Mouse (Mus musculus) CH12.LX (cell line): ENCODE results near the gene Hamp. TPM values are rescaled to one million over a fixed set of nuclear protein-coding genes. Genes with fewer than 3 reads are reported as not detected.

Source experiments
- DNase-seq: peaks from one replicate; pipeline ENCODE4 v3.0.0-alpha.2; 2013; ENCODE audit errors: extremely low read depth
- H3K27ac ChIP-seq: 2 replicates; pipeline ENCODE4 v1.5.1; 2012; ENCODE audit warnings: low read depth, mild to moderate bottlenecking, control low read depth, moderate library complexity; ENCODE audit not compliant: insufficient read depth
- H3K27me3 ChIP-seq: replicated peaks from 2 replicates; pipeline ENCODE3; 2012; ENCODE audit warnings: inconsistent platforms
- H3K36me3 ChIP-seq, 2 experiments: replicated peaks in 1 of 2; 2 replicates each; pipeline versions ENCODE3 to v1.6.1; 2012; ENCODE audit warnings: inconsistent platforms in 1 of 2, low read length in 1 of 2, mild to moderate bottlenecking in 1 of 2, mixed read lengths in 1 of 2, moderate library complexity in 1 of 2; ENCODE audit not compliant: control insufficient read depth in 1 of 2, insufficient read depth in 1 of 2
- H3K4me1 ChIP-seq, 2 experiments: 2 replicates each; pipeline ENCODE4 v1.6.1; 2012; ENCODE audit warnings: inconsistent platforms in 1 of 2, moderate library complexity in 1 of 2; ENCODE audit not compliant: insufficient read depth in 2 of 2, control insufficient read depth in 1 of 2
- H3K4me2 ChIP-seq: 2 replicates; pipeline ENCODE4 v1.6.1; 2012; ENCODE audit warnings: low read depth, mild to moderate bottlenecking, control low read depth; ENCODE audit not compliant: poor library complexity, insufficient read depth, severe bottlenecking
- H3K4me3 ChIP-seq, 3 experiments: fragments of 150-350 bp in 1 of 3; sonication (generic) in 1 of 3; replicated peaks in 1 of 3; 2 replicates each; pipeline versions ENCODE3 to v1.5.1; 2011 to 2012; ENCODE audit warnings: low read depth in 2 of 3, low read length in 2 of 3, mild to moderate bottlenecking in 2 of 3, moderate library complexity in 2 of 3, control low read depth in 1 of 3, improper control_type of control experiment in 1 of 3, inconsistent platforms in 1 of 3, mixed read lengths in 1 of 3; ENCODE audit not compliant: poor library complexity in 1 of 3
- H3K79me2 ChIP-seq: replicated peaks from 2 replicates; pipeline ENCODE4 v1.6.1; 2012; ENCODE audit warnings: mild to moderate bottlenecking, moderate library complexity; ENCODE audit not compliant: control insufficient read depth, poor library complexity, insufficient read depth, severe bottlenecking; ENCODE audit errors: extremely low read depth
- H3K9ac ChIP-seq: 2 replicates; pipeline ENCODE4 v1.6.1; 2012; ENCODE audit warnings: low read depth, mild to moderate bottlenecking, control low read depth, moderate library complexity; ENCODE audit not compliant: insufficient read depth
- H3K9me3 ChIP-seq: replicated peaks from 2 replicates; pipeline ENCODE3; 2012; ENCODE audit warnings: low read length, inconsistent platforms, mixed read lengths
- BHLHE40 ChIP-seq: IDR thresholded peaks from 2 replicates; pipeline ENCODE4 v1.6.1; 2011; ENCODE audit warnings: mild to moderate bottlenecking, low read depth, low read length, improper control_type of control experiment
- EP300 ChIP-seq: IDR thresholded peaks from 2 replicates; pipeline ENCODE4 v1.6.1; 2011; ENCODE audit warnings: low read length, improper control_type of control experiment
- GABPA ChIP-seq: IDR thresholded peaks from 2 replicates; pipeline ENCODE4 v1.6.1; 2012; ENCODE audit warnings: low read depth, low read length, improper control_type of control experiment, inconsistent platforms; ENCODE audit not compliant: insufficient replicate concordance
- HCFC1 ChIP-seq: IDR thresholded peaks from 2 replicates; pipeline ENCODE4 v1.6.1; 2012; ENCODE audit warnings: low read depth, mild to moderate bottlenecking, inconsistent platforms, low read length, improper control_type of control experiment
- IRF4 ChIP-seq: IDR thresholded peaks from 2 replicates; pipeline ENCODE4 v1.6.1; 2014; ENCODE audit warnings: low read depth, mild to moderate bottlenecking, inconsistent platforms, low read length, improper control_type of control experiment
- MAX ChIP-seq: IDR thresholded peaks from 2 replicates; pipeline ENCODE4 v1.6.1; 2011; ENCODE audit warnings: low read length, improper control_type of control experiment
- MXI1 ChIP-seq: IDR thresholded peaks from 2 replicates; pipeline ENCODE4 v1.6.1; 2011; ENCODE audit warnings: mild to moderate bottlenecking, low read depth, low read length, improper control_type of control experiment
- MYC ChIP-seq: IDR thresholded peaks from 2 replicates; pipeline ENCODE4 v1.6.1; 2011; ENCODE audit warnings: low read depth, mild to moderate bottlenecking, improper control_type of control experiment, low read length
- NELFE ChIP-seq: IDR thresholded peaks from 2 replicates; pipeline ENCODE4 v1.6.1; 2011; ENCODE audit warnings: low read depth, low read length, improper control_type of control experiment
- NRF1 ChIP-seq: IDR thresholded peaks from 2 replicates; pipeline ENCODE4 v1.6.1; 2014; ENCODE audit warnings: low read depth, mild to moderate bottlenecking, inconsistent platforms, low read length, improper control_type of control experiment, moderate library complexity
- PAX5 ChIP-seq: IDR thresholded peaks from 2 replicates; pipeline ENCODE4 v1.6.1; 2012; ENCODE audit warnings: low read length, inconsistent platforms, mixed read lengths
- POLR2AphosphoS2 ChIP-seq: IDR thresholded peaks from 2 replicates; pipeline ENCODE4 v1.6.1; 2011; ENCODE audit warnings: low read depth, low read length, improper control_type of control experiment
- RCOR1 ChIP-seq: conservative IDR thresholded peaks from 2 replicates; pipeline ENCODE4 v1.6.1; 2012; ENCODE audit warnings: low read depth, mild to moderate bottlenecking, inconsistent platforms, low read length, improper control_type of control experiment
- SMC3 ChIP-seq: IDR thresholded peaks from 2 replicates; pipeline ENCODE4 v1.6.1; 2011; ENCODE audit warnings: low read depth, low read length, improper control_type of control experiment
- UBTF ChIP-seq: IDR thresholded peaks from 2 replicates; pipeline ENCODE4 v1.6.1; 2012; ENCODE audit warnings: low read depth, mild to moderate bottlenecking, inconsistent platforms, low read length, improper control_type of control experiment, moderate library complexity
- ZC3H11A ChIP-seq: IDR thresholded peaks from 2 replicates; pipeline ENCODE4 v1.6.1; 2012; ENCODE audit warnings: low read depth, mild to moderate bottlenecking, inconsistent platforms, low read length, improper control_type of control experiment
- dilution Hi-C: fragments of 300-500 bp; cut with MboI; formaldehyde crosslinking; loops from 2 replicates; pipeline ENCODE4 v1.14.3; 2020; ENCODE audit warnings: low sequenced_read_pairs; ENCODE audit not compliant: extremely low pct_unique_long_range_greater_than_20kb, extremely low pct_ligation_motif_present
- in situ Hi-C: fragments of 300-500 bp; cut with MboI; formaldehyde crosslinking; loops from 3 replicates; pipeline ENCODE4 v1.14.3; 2019; ENCODE audit warnings: low sequenced_read_pairs, low pct_ligation_motif_present, low pct_unique_long_range_greater_than_20kb, mixed read lengths
- polyA plus RNA-seq: library from polyadenylated mRNA; unstranded; fragments of >175 nt; gene quantifications from 2 replicates; pipeline ENCODE4 v1.2.1, GENCODE M21; 2012; ENCODE audit warnings: low read depth; ENCODE audit not compliant: insufficient read length
- total RNA-seq, 2 experiments: library from RNA; depleted of rRNA; stranded (reverse); fragments of 300-350 nt in 1 of 2; fragments of >200 nt in 1 of 2; gene quantifications; 2 replicates each; pipeline ENCODE4 v1.2.3; 2012 to 2014

Hamp gene
- total and polyA plus RNA-seq, 3 experiments: not detected

DNA sequence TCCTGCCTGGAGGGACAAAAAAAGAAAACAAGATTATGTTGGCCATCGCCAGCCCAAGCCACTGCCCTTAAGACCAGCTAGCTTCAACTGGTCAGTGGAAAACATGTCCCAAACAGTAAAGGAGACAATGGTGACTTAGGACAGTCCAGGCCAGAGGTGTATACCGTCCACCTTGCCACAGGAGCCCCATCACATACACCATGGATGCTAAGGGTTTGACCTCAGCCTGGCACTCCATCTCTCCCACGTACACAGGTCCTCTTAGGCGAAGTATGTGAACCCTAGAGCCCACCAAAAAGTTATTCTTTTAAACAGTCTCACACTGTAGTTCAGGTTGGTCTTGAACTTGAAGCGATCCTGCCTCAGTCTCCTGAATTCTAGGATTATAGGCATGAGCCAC lies 19.0 kb upstream of the Hamp start:
- dilution Hi-C loops (no loop called here), in situ Hi-C loops (no loop called here)
- Histone ChIP-seq H3K9ac (no peak overlapping the region), H3K4me1 (peaks cover 6 to 18% of the 10 kb centered on the region in 2 experiments), H3K4me2 (no peak overlapping the region), H3K36me3 (peaks cover 0 to 14% of the 10 kb centered on the region in 2 experiments), H3K4me3 (no peak overlapping the region), H3K27ac (no peak overlapping the region), H3K9me3 (no peaks in the 10 kb centered on the region), H3K79me2 (no peaks in the 10 kb centered on the region), H3K27me3 (no peaks in the 10 kb centered on the region)
- DNase-seq: no peak
- TF ChIP-seq HCFC1 (no peak), MAX (no peak), UBTF (no peak), ZC3H11A (no peak), NELFE (no peak), MXI1 (no peak), GABPA (no peak), PAX5 (no peak), NRF1 (no peak), BHLHE40 (no peak), POLR2AphosphoS2 (no peak), EP300 (no peak)

DNA sequence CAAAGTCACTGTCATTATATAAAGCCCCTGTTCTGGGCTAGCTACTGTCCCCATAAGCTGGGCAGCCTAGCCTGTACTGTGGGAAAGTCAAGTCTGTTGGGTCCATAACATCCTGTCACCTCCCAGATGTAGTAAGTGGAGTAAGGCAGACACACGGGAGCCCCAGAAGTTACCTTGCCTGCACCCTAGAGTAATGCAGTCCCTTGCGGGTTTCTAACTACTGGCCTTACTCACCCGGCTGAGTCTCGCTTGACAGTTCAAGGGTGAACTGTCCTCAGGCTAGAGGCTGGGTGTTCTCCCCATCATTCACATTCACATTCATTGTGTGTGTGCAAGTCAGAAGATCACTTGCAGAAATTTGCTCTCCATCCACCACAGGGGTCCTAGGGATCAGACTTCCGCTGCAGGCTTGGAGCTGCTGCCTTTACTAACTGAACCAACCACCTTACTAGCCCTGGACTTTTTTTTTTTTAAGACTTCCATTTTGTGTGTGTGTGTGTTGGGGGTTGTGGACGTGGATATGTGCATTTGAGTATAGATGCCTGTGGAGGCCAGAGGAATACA lies 16.0 kb upstream of the Hamp start:
- H3K9me3 ChIP-seq: no peaks in the 10 kb centered on the region
- no peaks in the 10 kb centered on the region for H3K27me3 ChIP-seq
- H3K27ac ChIP-seq: no peak overlapping the region
- H3K79me2 ChIP-seq: no peaks in the 10 kb centered on the region; the same call in 1 of the 2 replicates
- peaks cover 2 to 18% of the 10 kb centered on the region in 2 experiments for H3K36me3 ChIP-seq
- in situ Hi-C loops (no loop called here), dilution Hi-C loops (no loop called here)
- H3K4me2 ChIP-seq: no peak overlapping the region
- H3K9ac ChIP-seq: no peak overlapping the region
- no peak for DNase-seq
- H3K4me3 ChIP-seq: no peak overlapping the region
- H3K4me1 ChIP-seq: peaks cover 11 to 21% of the 10 kb centered on the region in 2 experiments
- TF ChIP-seq MYC (no peak), IRF4 (no peak), RCOR1 (no peak), HCFC1 (no peak), GABPA (no peak), SMC3 (no peak)
